Comparison of ENCODE assay signal across 10 mouse cellular contexts in the genomic region with DNA sequence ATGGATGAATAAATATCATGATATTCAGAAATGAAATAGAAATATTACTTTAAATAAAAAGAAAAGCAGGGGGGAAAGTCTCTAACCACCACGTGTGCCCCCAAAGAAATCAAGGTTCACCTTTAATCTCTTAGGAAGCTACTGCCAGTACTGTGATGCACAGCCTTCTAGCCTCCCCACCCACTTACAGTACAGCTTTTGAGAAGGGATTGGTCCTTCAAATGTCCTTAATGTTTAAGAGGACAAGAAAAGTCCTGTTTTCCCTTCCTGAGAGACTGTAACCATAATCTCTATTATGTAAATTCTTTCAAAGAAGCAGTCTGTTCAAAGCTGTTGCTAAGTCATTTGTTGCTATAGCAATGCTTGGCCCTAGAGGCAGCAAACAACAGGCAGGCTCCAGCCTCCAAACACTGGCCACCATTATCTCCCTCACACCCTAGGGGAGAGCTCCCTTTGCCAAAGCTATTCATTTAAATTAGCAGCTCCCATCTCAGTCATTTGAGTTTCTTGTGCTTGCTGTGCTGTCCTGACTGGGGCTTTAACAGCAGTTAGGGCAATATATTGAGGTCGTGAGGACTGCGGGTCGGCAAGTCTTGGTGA. TPM values are rescaled to one million over a fixed set of nuclear protein-coding genes. Genes with fewer than 3 reads are reported as not detected.
DNase-seq lines count a peak whose midpoint lies in the region; ATAC-seq and TF ChIP-seq lines count a peak whose summit lies in the region.
"Had no signal": no experiment of that assay in that cellular context is flagged by ENCODE, and none has a peak within 500 bp of the region (broad histone marks: within the 10 kb centered on the region; RNA-seq: fewer than 3 reads in every experiment).

No protein-coding gene starts in this region.

- WGBS in embryonic facial prominence, embryonic 15.5 days: 52% methylated on average over 4 of the region's 4 CpGs
- WGBS in heart, adult 2 months: 76% methylated on average over 4 of the region's 4 CpGs

- TF ChIP-seq POLR2A in heart, adult 2 months (IDR thresholded peaks at IDR 0.05; ENCODE audit: insufficient read depth, low read depth, low read length): no peak

- TF ChIP-seq EP300 in heart, adult 2 months (IDR thresholded peaks at IDR 0.05; ENCODE audit: insufficient read depth, low read depth, low read length): no peak

- no peaks in the 10 kb centered on the region for H3K9me3 ChIP-seq in embryonic facial prominence, embryonic 15.5 days (replicated peaks)
- H3K9me3 ChIP-seq: heart, embryonic 15.5 days had no signal

- H3K27ac ChIP-seq in embryonic facial prominence, embryonic 15.5 days (replicated peaks): no peak overlapping the region
- no peak overlapping the region for H3K27ac ChIP-seq in heart, adult 2 months
- H3K27ac ChIP-seq: heart, embryonic 15.5 days had no signal

- ATAC-seq in embryonic facial prominence, embryonic 15.5 days (ENCODE audit: insufficient number of reproducible peaks, low FRiP score, low TSS enrichment, low read depth): peak; percentile 43; the same call in 1 of the 2 replicates

- no peak overlapping the region for H3K4me3 ChIP-seq in embryonic facial prominence, embryonic 15.5 days (replicated peaks)
- no peak overlapping the region for H3K4me3 ChIP-seq in heart, adult 2 months
- H3K4me3 ChIP-seq: heart, embryonic 15.5 days; myocyte had no signal

- intact Hi-C loops in heart, adult 2 months (cut with DNase I): no loop called here

- H3K4me1 ChIP-seq in embryonic facial prominence, embryonic 15.5 days: 0 out of 2 replicates have a peak, but pooled peaks cover 5% of the 10 kb centered on the region
- peaks cover 2% of the 10 kb centered on the region; the same call in 1 of the 2 replicates for H3K4me1 ChIP-seq in heart, adult 2 months (ENCODE audit: control insufficient read depth, insufficient read depth, low read length)
- H3K4me1 ChIP-seq: heart, embryonic 15.5 days had no signal

- H3K36me3 ChIP-seq in embryonic facial prominence, embryonic 15.5 days: no peaks in the 10 kb centered on the region
- H3K36me3 ChIP-seq in heart, adult 2 months (ENCODE audit: control insufficient read depth, insufficient read depth, low read length): no peaks in the 10 kb centered on the region
- H3K36me3 ChIP-seq: heart, embryonic 15.5 days had no signal

- DNase-seq in right cerebral cortex, adult 18-20 months: peak; percentile 10
- DNase-seq in right cerebral cortex, postnatal 25 days: no peak
- peak; percentile 14 to 37 for DNase-seq in layer of hippocampus, postnatal 10 days (ENCODE audit: low spot score in 2 of 2)
- peak; percentile 20 for DNase-seq in retina, embryonic 14.5 days (ENCODE audit: low spot score)
- DNase-seq in heart, postnatal 4 days: no peak
- DNase-seq in heart, adult 2 months: no peak
- DNase-seq in kidney, adult 8-10 months: no peak

- no peak for TF ChIP-seq CTCF in heart, adult 2 months (IDR thresholded peaks at IDR 0.05)

- H3K9ac ChIP-seq in embryonic facial prominence, embryonic 15.5 days: no peak overlapping the region
- H3K9ac ChIP-seq in heart, adult 2 months (ENCODE audit: low read depth, low read length): no peak overlapping the region
- H3K9ac ChIP-seq: heart, embryonic 15.5 days had no signal

- no peaks in the 10 kb centered on the region for H3K27me3 ChIP-seq in embryonic facial prominence, embryonic 15.5 days
- no peaks in the 10 kb centered on the region for H3K27me3 ChIP-seq in heart, adult 2 months (ENCODE audit: control insufficient read depth, insufficient read depth, low read length)
- H3K27me3 ChIP-seq: heart, embryonic 15.5 days had no signal

- H3K4me2 ChIP-seq in embryonic facial prominence, embryonic 15.5 days (replicated peaks): no peak overlapping the region
- H3K4me2 ChIP-seq: heart, embryonic 15.5 days had no signal

- H3K79me2 ChIP-seq in heart, adult 2 months (replicated peaks; ENCODE audit: control insufficient read depth, insufficient read depth, low read length): no peaks in the 10 kb centered on the region

RNA-seq across cellular contexts. Expression of a gene that starts 14.5 kb away (rescaled TPM):
- polyA plus RNA-seq in embryonic facial prominence, embryonic 15.5 days (2015; fragmentation: Nextera tagmentation; extraction: Ambion mirVana): 1.4 and 1.5 TPM in 2 replicates
- total RNA-seq in layer of hippocampus, postnatal 10 days (2021): not detected
- not detected for total RNA-seq in heart, postnatal 4 days (2021)
- not detected for total RNA-seq in heart, adult 2 months (2021)
- not detected in 2 replicates for polyA plus RNA-seq in heart, adult 2 months (2012; rRNA removed)
- polyA plus RNA-seq: heart, embryonic 15.5 days; myocyte had no signal

Comparison
In these comparisons a context has a peak if more than half of its experiments do, and no peak if none do; other contexts are left out.
1. DNase-seq: peak in right cerebral cortex, adult 18-20 months (single experiment), layer of hippocampus, postnatal 10 days (2 of 2) and retina, embryonic 14.5 days (single experiment); none in right cerebral cortex, postnatal 25 days (single experiment), heart, postnatal 4 days (single experiment), heart, adult 2 months (0 of 2) and kidney, adult 8-10 months (0 of 2).